Mouse (Mus musculus) cerebellum, adult 2 months (tissue): ENCODE results near the gene Tmem50a. TPM values are rescaled to one million over a fixed set of nuclear protein-coding genes. Genes with fewer than 3 reads are reported as not detected.

ENCODE experiments used
- DNase-seq, 2 experiments: peaks; one replicate each; pipeline ENCODE4 v3.0.0; 2021
- H3K27ac ChIP-seq: fragments of 200-500 bp; 2 replicates; pipeline ENCODE4 v1.5.1; 2012; ENCODE audit warnings: low read length, control low read depth, inconsistent platforms; ENCODE audit not compliant: insufficient read depth
- H3K27me3 ChIP-seq: fragments of 200-500 bp; 2 replicates; pipeline ENCODE4 v1.6.1; 2012; ENCODE audit warnings: inconsistent platforms, mild to moderate bottlenecking, low read length, moderate library complexity; ENCODE audit not compliant: control insufficient read depth, insufficient read depth
- H3K4me1 ChIP-seq: fragments of 200-500 bp; 2 replicates; pipeline ENCODE4 v1.6.1; 2011; ENCODE audit warnings: low read length; ENCODE audit not compliant: control insufficient read depth, insufficient read depth
- H3K4me3 ChIP-seq: fragments of 200-500 bp; replicated peaks from 2 replicates; pipeline ENCODE3; 2011; ENCODE audit warnings: mild to moderate bottlenecking, low read depth, low read length, control low read depth; ENCODE audit not compliant: insufficient read depth
- CTCF ChIP-seq: fragments of 200-500 bp; IDR thresholded peaks from 2 replicates; pipeline ENCODE4 v1.5.1; 2011; ENCODE audit warnings: low read depth, mild to moderate bottlenecking, control low read depth, low read length, moderate library complexity, borderline replicate concordance; ENCODE audit not compliant: insufficient read depth
- POLR2A ChIP-seq: fragments of 200-500 bp; IDR thresholded peaks from 2 replicates; pipeline ENCODE4 v1.6.1; 2011; ENCODE audit warnings: low read length, control low read depth, borderline replicate concordance; ENCODE audit not compliant: insufficient read depth
- WGBS: fragments of 180-500 bp; shearing (Covaris S2); methylation state at CpG from one replicate; pipeline ENCODE4 v1.1.7; 2018; 5-methylcytosine and 5-hydroxymethylcytosine counted together
- polyA plus RNA-seq: library from polyadenylated mRNA; depleted of rRNA; stranded (reverse); fragments of >200 nt; gene quantifications from 2 replicates; pipeline ENCODE4 v1.2.3, GENCODE M21; 2012; rRNA removed

The Tmem50a gene
- polyA plus RNA-seq, result 105 and 111 TPM in 2 replicates

- Histone ChIP-seq H3K27ac (no peak within 1 kb of the TSS), H3K4me3 (peak within 1 kb of the TSS; percentile 57), H3K4me1 (no peaks in the 10 kb centered on the region; the same call in 1 of the 2 replicates), H3K27me3 (no peaks in the 10 kb centered on the region)
- no peak for TF ChIP-seq CTCF
- peak; percentile 44; the same call in 1 of the 2 replicates for TF ChIP-seq POLR2A
- peak; percentile 80 to 81 for DNase-seq
- WGBS, result under 1% methylated on average over 25 of the region's 25 CpGs
Measured at GRCm38 (mm10) chr4:134914864-134915209, at the start of gene Tmem50a. TSS of gene Tmem50a (minus strand) at chr4:134915024.

GRCm38 (mm10) chr4:134963021-134963776 lies 48.4 kb upstream of the Tmem50a start:
- H3K4me3 ChIP-seq, result no peak overlapping the region
- no peak for DNase-seq
- no peaks in the 10 kb centered on the region for H3K27me3 ChIP-seq
- H3K4me1 ChIP-seq, result no peaks in the 10 kb centered on the region
- H3K27ac ChIP-seq, result no peak overlapping the region
- 41% methylated on average over 19 of the region's 19 CpGs for WGBS
- TF ChIP-seq CTCF, result peak; percentile 40
- no peak for TF ChIP-seq POLR2A

- Histone ChIP-seq H3K27me3 (no peaks in the 10 kb centered on the region), H3K27ac (no peak overlapping the region), H3K4me1 (peaks cover 12% of the 10 kb centered on the region), H3K4me3 (no peak overlapping the region)
- WGBS, result 25% methylated on average over 3 of the region's 3 CpGs
- no peak for TF ChIP-seq POLR2A
- peak; percentile 45; the same call in 1 of the 2 replicates for TF ChIP-seq CTCF
- DNase-seq, result peak; percentile 58 to 68
Measured at GRCm38 (mm10) chr4:134956328-134956727, 41.5 kb upstream of the Tmem50a start.

GRCm38 (mm10) chr4:134955845-134956244 lies 41.0 kb upstream of the Tmem50a start:
- no peak for DNase-seq
- Histone ChIP-seq H3K4me1 (peaks cover 13% of the 10 kb centered on the region), H3K27ac (no peak overlapping the region), H3K27me3 (no peaks in the 10 kb centered on the region), H3K4me3 (no peak overlapping the region)
- TF ChIP-seq POLR2A, result no peak
- TF ChIP-seq CTCF, result no peak
- WGBS, result 93% methylated on average over 3 of the region's 3 CpGs

- DNase-seq, result no peak
- peaks cover 19% of the 10 kb centered on the region for H3K4me1 ChIP-seq
- H3K27ac ChIP-seq, result no peak overlapping the region
- H3K27me3 ChIP-seq, result no peaks in the 10 kb centered on the region
- TF ChIP-seq CTCF (no peak), POLR2A (no peak)
- H3K4me3 ChIP-seq, result no peak overlapping the region
- WGBS, result 89% methylated on average over 2 of the region's 2 CpGs
Measured at GRCm38 (mm10) chr4:134955196-134955595, 40.4 kb upstream of the Tmem50a start.

- 5% methylated on average over 15 of the region's 15 CpGs for WGBS
- peak; percentile 70 to 80 for DNase-seq
- TF ChIP-seq CTCF, result no peak
- TF ChIP-seq POLR2A, result no peak
- Histone ChIP-seq H3K27me3 (no peaks in the 10 kb centered on the region), H3K27ac (peak overlapping the region; percentile 32; the same call in 1 of the 2 replicates), H3K4me1 (peaks cover 19% of the 10 kb centered on the region), H3K4me3 (no peak overlapping the region)
Measured at GRCm38 (mm10) chr4:134954461-134954860, 39.6 kb upstream of the Tmem50a start.

- DNase-seq, result no peak
- TF ChIP-seq CTCF (no peak), POLR2A (no peak)
- Histone ChIP-seq H3K4me3 (no peak overlapping the region), H3K4me1 (peaks cover 22% of the 10 kb centered on the region), H3K27me3 (no peaks in the 10 kb centered on the region), H3K27ac (no peak overlapping the region)
- WGBS, result 23% methylated on average over 11 of the region's 11 CpGs
Measured at GRCm38 (mm10) chr4:134950518-134951091, 35.8 kb upstream of the Tmem50a start.
